Mouse (Mus musculus) testis, adult 2 months (tissue): Measurements from ENCODE around the gene Celsr1. TPM values are rescaled to one million over a fixed set of nuclear protein-coding genes. Genes with fewer than 3 reads are reported as not detected.
A peak's percentile ranks its signal among the peaks of the same experiment; 100 is the strongest.
"Not testable (repeated sequence)": the region's sequence is repeated elsewhere in the genome, so short reads cannot be mapped to it uniquely, and the experiment has no call there.

Experiments
- H3K27ac ChIP-seq: fragments of 200-500 bp; 2 replicates; pipeline ENCODE4 v1.5.1; 2012; ENCODE audit warnings: low read depth, low read length; ENCODE audit not compliant: control insufficient read depth, insufficient read depth
- H3K27me3 ChIP-seq: fragments of 200-500 bp; 2 replicates; pipeline ENCODE4 v1.6.1; 2012; ENCODE audit warnings: mild to moderate bottlenecking, low read length, moderate library complexity; ENCODE audit not compliant: control insufficient read depth, insufficient read depth
- H3K36me3 ChIP-seq: fragments of 200-500 bp; 2 replicates; pipeline ENCODE4 v1.6.1; 2012; ENCODE audit warnings: mild to moderate bottlenecking, low read length; ENCODE audit not compliant: control insufficient read depth, insufficient read depth
- H3K4me1 ChIP-seq: fragments of 200-500 bp; 2 replicates; pipeline ENCODE4 v1.6.1; 2012; ENCODE audit warnings: low read length; ENCODE audit not compliant: control insufficient read depth, insufficient read depth
- H3K4me3 ChIP-seq: fragments of 200-500 bp; 2 replicates; pipeline ENCODE4 v1.5.1; 2012; ENCODE audit warnings: low read depth, mild to moderate bottlenecking, low read length, moderate library complexity, mixed read lengths; ENCODE audit not compliant: control insufficient read depth
- CTCF ChIP-seq: fragments of 200-500 bp; IDR thresholded peaks from 2 replicates; pipeline ENCODE4 v1.5.1; 2012; ENCODE audit warnings: low read depth, mild to moderate bottlenecking, inconsistent platforms, low read length, moderate library complexity; ENCODE audit not compliant: control insufficient read depth, insufficient read depth, insufficient replicate concordance
- POLR2A ChIP-seq: fragments of 200-500 bp; IDR thresholded peaks from 2 replicates; pipeline ENCODE4 v1.6.1; 2012; ENCODE audit warnings: low read depth, mild to moderate bottlenecking, inconsistent platforms, low read length, moderate library complexity; ENCODE audit not compliant: control insufficient read depth
- polyA plus RNA-seq: library from polyadenylated mRNA; depleted of rRNA; stranded (reverse); fragments of >200 nt; gene quantifications from 2 replicates; pipeline ENCODE4 v1.2.3, GENCODE M21; 2012

The Celsr1 gene
- polyA plus RNA-seq, 1 experiment: 0.15 TPM

- Histone ChIP-seq H3K4me1 (peaks cover 4% of the 10 kb centered on the region), H3K36me3 (no peaks in the 10 kb centered on the region; the same call in 1 of the 2 replicates), H3K27me3 (no peaks in the 10 kb centered on the region), H3K4me3 (peak overlapping the region; percentile 96), H3K27ac (peak overlapping the region; percentile 24; the same call in 1 of the 2 replicates)
- TF ChIP-seq CTCF: no peak
- no peak for TF ChIP-seq POLR2A
These were observed 154.1 kb downstream of the Celsr1 start for GRCm38 (mm10) chr15:85879498-85879895.

DNA sequence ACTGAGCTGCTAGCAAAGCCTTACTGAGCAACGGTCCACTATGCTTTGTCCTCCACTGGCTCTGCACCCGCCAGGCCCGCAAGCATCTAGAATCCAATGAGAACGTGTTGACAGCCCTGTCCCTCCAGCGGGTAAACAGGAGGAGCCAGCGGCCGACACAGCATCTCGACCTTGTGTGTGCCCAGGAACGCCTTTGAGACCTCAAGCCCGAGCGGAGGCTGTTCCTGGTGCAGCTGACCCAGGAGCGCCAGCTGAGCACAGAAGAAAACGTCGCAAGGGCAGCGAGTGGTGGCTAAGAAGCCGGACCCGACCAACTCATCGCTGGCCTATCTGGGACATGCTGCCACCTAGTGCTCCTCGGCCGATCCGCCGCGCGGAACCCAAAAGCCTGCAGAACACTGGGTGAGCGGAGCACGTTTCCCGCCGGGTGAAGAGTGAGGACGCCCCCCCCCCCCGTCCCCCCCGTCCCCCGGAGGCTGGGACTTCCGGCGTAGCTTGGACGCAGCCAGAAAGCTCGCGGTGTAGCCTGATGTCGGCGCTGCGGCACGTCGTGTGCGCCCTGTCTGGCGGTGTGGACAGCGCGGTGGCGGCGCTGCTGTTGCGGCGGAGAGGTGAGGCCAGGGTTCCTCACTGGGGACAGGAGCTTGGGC, 154.6 kb downstream of the Celsr1 start, which contains the start of gene Trmu:
Gene Trmu, plus strand, starts transcription at position 465 of the 650 bp plus-strand sequence.
- peak; percentile 20; the same call in 1 of the 2 replicates for TF ChIP-seq CTCF
- TF ChIP-seq POLR2A: peak; percentile 53; the same call in 1 of the 2 replicates
- no peaks in the 10 kb centered on the region for H3K27me3 ChIP-seq
- no peaks in the 10 kb centered on the region; the same call in 1 of the 2 replicates for H3K36me3 ChIP-seq
- H3K4me3 ChIP-seq: peak within 1 kb of the TSS; percentile 96
- peak within 1 kb of the TSS; percentile 86 for H3K27ac ChIP-seq
- H3K4me1 ChIP-seq: peaks cover 4% of the 10 kb centered on the region

DNA sequence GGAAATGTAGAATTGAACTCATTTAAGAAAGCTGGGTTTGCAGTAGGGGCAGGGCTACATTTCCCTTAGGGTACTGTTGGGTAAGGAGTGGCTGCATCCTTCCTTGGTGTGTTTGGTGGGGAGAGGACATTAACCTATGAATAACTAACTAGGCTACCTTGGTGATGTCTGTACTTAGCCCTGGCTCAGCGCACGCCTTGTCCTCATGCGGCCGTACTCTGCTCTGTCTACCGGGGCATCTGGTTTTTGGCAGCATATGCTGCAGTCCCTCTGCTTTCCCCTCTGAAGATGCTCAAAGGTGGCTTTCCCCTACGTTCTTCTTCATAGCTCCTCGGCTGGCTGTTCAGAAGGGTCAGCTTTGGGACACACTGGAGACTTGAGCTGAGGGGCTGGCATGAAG, 156.2 kb downstream of the Celsr1 start:
- H3K4me3 ChIP-seq: no peak overlapping the region
- no peak for TF ChIP-seq POLR2A
- no peak for TF ChIP-seq CTCF
- H3K36me3 ChIP-seq: no peaks in the 10 kb centered on the region; the same call in 1 of the 2 replicates
- H3K4me1 ChIP-seq: peaks cover 4% of the 10 kb centered on the region
- no peak overlapping the region for H3K27ac ChIP-seq
- H3K27me3 ChIP-seq: no peaks in the 10 kb centered on the region

GRCm38 (mm10) chr15:85867696-85868095, 165.9 kb downstream of the Celsr1 start:
- Histone ChIP-seq H3K27me3 (no peaks in the 10 kb centered on the region), H3K27ac (no peak overlapping the region), H3K4me1 (no peaks in the 10 kb centered on the region; the same call in 1 of the 2 replicates), H3K4me3 (no peak overlapping the region), H3K36me3 (peaks cover 4% of the 10 kb centered on the region)
- peak; percentile 85 for TF ChIP-seq CTCF
- no peak for TF ChIP-seq POLR2A

GRCm38 (mm10) chr15:85865913-85866312, 167.7 kb downstream of the Celsr1 start:
- H3K36me3 ChIP-seq, H3K4me1 ChIP-seq, H3K27ac ChIP-seq, H3K4me3 ChIP-seq, H3K27me3 ChIP-seq: not testable (repeated sequence)

DNA sequence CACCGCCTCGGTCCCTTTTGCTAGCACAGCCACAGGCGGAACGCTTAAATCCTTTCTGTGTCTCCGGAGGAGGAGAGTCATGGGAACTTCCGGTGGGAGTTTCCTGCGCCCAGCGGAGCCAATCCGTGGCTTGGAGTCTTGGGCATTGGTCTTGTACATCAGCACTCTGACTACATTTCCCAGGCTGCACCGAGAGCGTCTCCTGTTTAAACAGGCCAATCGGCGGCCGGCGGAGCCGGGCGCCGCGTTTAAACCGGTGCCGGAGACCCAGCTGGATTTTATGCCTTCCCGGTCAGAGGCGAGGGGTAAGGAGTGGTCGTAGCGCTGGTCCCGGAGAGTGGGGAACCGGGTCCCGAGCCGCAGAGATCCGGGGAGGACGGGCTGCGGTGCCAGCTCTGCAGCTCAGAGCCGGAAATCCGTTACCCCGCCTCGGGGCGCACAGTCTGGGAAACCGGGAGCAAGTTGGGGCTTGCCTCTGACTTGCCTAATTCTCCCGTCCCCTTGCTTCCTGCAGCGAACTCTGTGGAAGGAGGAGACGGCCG, 174.0 kb downstream of the Celsr1 start, which contains the start of gene Gtse1:
Gene Gtse1, plus strand, starts transcription at position 256 of the 542 bp plus-strand sequence.
- H3K4me1 ChIP-seq: peaks cover 3% of the 10 kb centered on the region
- H3K36me3 ChIP-seq: peaks cover 1% of the 10 kb centered on the region
- H3K4me3 ChIP-seq: peak within 1 kb of the TSS; percentile 98
- no peaks in the 10 kb centered on the region for H3K27me3 ChIP-seq
- TF ChIP-seq CTCF (no peak), POLR2A (no peak)
- peak within 1 kb of the TSS; percentile 92 for H3K27ac ChIP-seq

DNA sequence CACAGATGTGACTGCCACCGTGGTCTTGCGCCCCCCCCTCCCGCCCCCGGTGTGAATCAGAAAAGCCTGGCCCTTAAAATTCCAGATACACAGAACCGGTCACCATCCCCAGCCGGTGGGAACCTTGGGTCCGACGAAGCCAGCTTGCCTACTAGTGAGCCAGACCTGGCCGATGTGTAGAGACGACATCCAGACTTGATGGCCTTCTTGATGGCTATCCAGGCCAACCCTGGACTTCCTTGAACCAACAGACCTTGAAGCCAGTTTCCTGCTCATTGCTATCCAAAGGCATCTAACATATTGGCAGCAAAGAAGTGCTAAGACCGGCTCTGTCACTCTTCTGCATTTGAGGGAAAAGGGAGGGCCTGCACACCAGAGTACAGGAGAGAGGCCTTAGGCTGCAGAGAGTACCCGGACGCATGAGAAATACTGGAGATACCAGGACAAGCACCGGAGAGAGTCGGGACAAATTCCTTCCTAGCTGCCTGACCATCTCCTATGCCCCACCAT, 174.5 kb downstream of the Celsr1 start:
- no peak for TF ChIP-seq CTCF
- no peak for TF ChIP-seq POLR2A
- H3K27ac ChIP-seq: peak overlapping the region; percentile 2; the same call in 1 of the 2 replicates
- H3K27me3 ChIP-seq: no peaks in the 10 kb centered on the region
- H3K4me1 ChIP-seq: peaks cover 3% of the 10 kb centered on the region
- H3K36me3 ChIP-seq: no peaks in the 10 kb centered on the region; the same call in none of the 2 replicates
- H3K4me3 ChIP-seq: peak overlapping the region; percentile 98
